ENCODE assay signal across 9 mouse cellular contexts in the genomic region with DNA sequence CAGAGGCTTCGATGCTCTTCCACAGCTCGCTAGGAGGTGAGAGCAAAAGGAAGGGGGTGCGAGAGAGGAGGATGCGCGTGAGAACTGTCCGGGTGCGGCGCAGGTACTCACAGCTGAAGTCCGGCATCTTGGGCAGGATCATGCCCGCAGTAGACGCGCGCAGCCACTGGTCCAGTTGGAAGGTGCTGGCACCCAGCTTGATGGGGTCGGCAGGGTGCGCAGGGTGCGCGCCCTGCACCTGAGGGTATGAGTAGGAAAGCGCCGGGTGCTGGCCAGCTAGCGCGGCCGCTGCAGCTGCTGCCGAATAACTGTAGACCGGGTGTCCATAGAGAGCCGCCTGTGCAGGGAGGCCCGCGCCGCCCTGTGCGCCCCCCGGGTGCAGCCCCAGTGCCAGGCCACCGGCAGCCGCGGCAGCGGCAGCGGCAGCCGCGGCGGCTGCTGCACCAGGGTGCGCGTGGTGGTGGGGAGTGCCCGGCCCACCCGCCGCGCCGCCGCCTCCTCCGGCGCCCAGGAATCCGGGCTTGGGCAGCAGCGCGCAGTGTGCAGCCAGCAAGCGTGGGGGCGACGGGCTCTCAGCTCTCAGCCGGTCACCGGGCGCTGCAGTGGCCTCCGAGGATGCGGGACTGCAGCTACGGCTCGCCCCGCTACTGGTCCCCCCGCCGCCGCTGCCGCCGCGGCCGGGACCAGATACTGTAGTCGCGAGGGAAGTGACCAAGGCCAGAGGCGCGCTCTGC. TPM values are rescaled to one million over a fixed set of nuclear protein-coding genes. Genes with fewer than 3 reads are reported as not detected.
DNase-seq lines count a peak whose midpoint lies in the region; ATAC-seq and TF ChIP-seq lines count a peak whose summit lies in the region.
"Had no signal": no experiment of that assay in that cellular context is flagged by ENCODE, and none has a peak within 500 bp of the region (broad histone marks: within the 10 kb centered on the region; RNA-seq: fewer than 3 reads in every experiment).

No protein-coding gene starts in this region.

- no peaks in the 10 kb centered on the region for H3K36me3 ChIP-seq in lung, embryonic 16.5 days (ENCODE audit: control insufficient read depth, insufficient read depth, low read length)
- no peaks in the 10 kb centered on the region for H3K36me3 ChIP-seq in forebrain, embryonic 15.5 days
- H3K36me3 ChIP-seq in limb, embryonic 13.5 days, result no peaks in the 10 kb centered on the region
- H3K36me3 ChIP-seq in stomach, embryonic 14.5 days (ENCODE audit: control insufficient read depth, insufficient read depth, low read length), result no peaks in the 10 kb centered on the region

- under 1% methylated on average over 63 of the region's 73 CpGs for WGBS in lung, embryonic 16.5 days
- 1% methylated on average over 72 of the region's 73 CpGs for WGBS in lung, adult 2 months
- under 1% methylated on average over 71 of the region's 73 CpGs for WGBS in forebrain, embryonic 15.5 days
- WGBS in limb, embryonic 13.5 days, result 1% methylated on average over 69 of the region's 73 CpGs
- 2% methylated on average over 64 of the region's 73 CpGs for WGBS in stomach, embryonic 14.5 days

- no peak overlapping the region for H3K27ac ChIP-seq in lung, embryonic 16.5 days (ENCODE audit: low read length)
- no peak overlapping the region for H3K27ac ChIP-seq in forebrain, embryonic 15.5 days (replicated peaks)
- no peak overlapping the region for H3K27ac ChIP-seq in limb, embryonic 13.5 days
- peak overlapping the region; percentile 33; the same call in 1 of the 2 replicates for H3K27ac ChIP-seq in stomach, embryonic 14.5 days (ENCODE audit: low read length)

- H3K9me3 ChIP-seq in lung, embryonic 16.5 days (ENCODE audit: control insufficient read depth, low read length), result no peaks in the 10 kb centered on the region
- H3K9me3 ChIP-seq in forebrain, embryonic 15.5 days, result no peaks in the 10 kb centered on the region
- H3K9me3 ChIP-seq in limb, embryonic 13.5 days, result no peaks in the 10 kb centered on the region
- no peaks in the 10 kb centered on the region for H3K9me3 ChIP-seq in stomach, embryonic 14.5 days (ENCODE audit: control insufficient read depth, low read depth, low read length)

- intact Hi-C loops in left cerebral cortex, postnatal 10 days (cut with DNase I), result loop anchor here (5.0 kb wide), 1 partner anchor 1355 kb away; no protein-coding TSS in a partner anchor

- no peak for DNase-seq in lung, adult 2 months
- DNase-seq in ovary, postnatal 14 days (ENCODE audit: low spot score), result no peak
- no peak for DNase-seq in cerebellum, postnatal 4 days (ENCODE audit: low spot score in 2 of 2)
- DNase-seq in left cerebral cortex, postnatal 10 days (ENCODE audit: extremely low spot score in 1 of 2, low spot score in 2 of 2), result no peak

- peak overlapping the region; percentile 68 for H3K4me2 ChIP-seq in lung, embryonic 16.5 days (ENCODE audit: low read depth, low read length)
- peak overlapping the region; percentile 46 for H3K4me2 ChIP-seq in forebrain, embryonic 15.5 days (replicated peaks)
- H3K4me2 ChIP-seq in limb, embryonic 13.5 days (replicated peaks), result peak overlapping the region; percentile 78
- H3K4me2 ChIP-seq in stomach, embryonic 14.5 days (replicated peaks; ENCODE audit: low read depth, low read length), result peak overlapping the region; percentile 53

- no peak for TF ChIP-seq CTCF in lung, adult 2 months (IDR thresholded peaks at IDR 0.05; ENCODE audit: insufficient read depth, low read length)

- H3K4me1 ChIP-seq in lung, embryonic 16.5 days (replicated peaks; ENCODE audit: control insufficient read depth, insufficient read depth, low read length), result peaks cover 12% of the 10 kb centered on the region
- H3K4me1 ChIP-seq in lung, adult 2 months (ENCODE audit: control insufficient read depth, insufficient read depth, low read length), result no peaks in the 10 kb centered on the region; the same call in none of the 2 replicates
- H3K4me1 ChIP-seq in forebrain, embryonic 15.5 days, result peaks cover 14% of the 10 kb centered on the region
- H3K4me1 ChIP-seq in limb, embryonic 13.5 days, result peaks cover 25% of the 10 kb centered on the region
- H3K4me1 ChIP-seq in stomach, embryonic 14.5 days (ENCODE audit: control insufficient read depth, insufficient read depth, low read length), result no peaks in the 10 kb centered on the region; the same call in 1 of the 2 replicates

- H3K27me3 ChIP-seq in lung, embryonic 16.5 days (ENCODE audit: control insufficient read depth, insufficient read depth, low read depth, low read length), result peaks cover 96% of the 10 kb centered on the region
- H3K27me3 ChIP-seq in forebrain, embryonic 15.5 days, result peaks cover 93% of the 10 kb centered on the region
- peaks cover 99% of the 10 kb centered on the region for H3K27me3 ChIP-seq in limb, embryonic 13.5 days
- H3K27me3 ChIP-seq in stomach, embryonic 14.5 days (ENCODE audit: control insufficient read depth, insufficient read depth, low read length), result peaks cover 49% of the 10 kb centered on the region

- no peak for TF ChIP-seq POLR2A in lung, adult 2 months (IDR thresholded peaks at IDR 0.05; ENCODE audit: borderline replicate concordance, extremely low read depth, low read depth, low read length)

- H3K4me3 ChIP-seq in lung, embryonic 16.5 days (ENCODE audit: low read length), result peak overlapping the region; percentile 43
- H3K4me3 ChIP-seq in lung, adult 2 months (replicated peaks; ENCODE audit: extremely low read depth, low read depth, low read length), result no peak overlapping the region
- peak overlapping the region; percentile 30 for H3K4me3 ChIP-seq in forebrain, embryonic 15.5 days
- H3K4me3 ChIP-seq in limb, embryonic 13.5 days, result peak overlapping the region; percentile 47
- H3K4me3 ChIP-seq in stomach, embryonic 14.5 days (ENCODE audit: low read depth, low read length), result peak overlapping the region; percentile 49

- peak overlapping the region; percentile 7; the same call in 1 of the 2 replicates for H3K9ac ChIP-seq in lung, embryonic 16.5 days (ENCODE audit: low read length)
- H3K9ac ChIP-seq in forebrain, embryonic 15.5 days (replicated peaks), result no peak overlapping the region
- H3K9ac ChIP-seq in limb, embryonic 13.5 days, result peak overlapping the region; percentile 31; the same call in 1 of the 2 replicates
- peak overlapping the region; percentile 53 for H3K9ac ChIP-seq in stomach, embryonic 14.5 days (replicated peaks; ENCODE audit: low read depth, low read length)

- ATAC-seq in lung, embryonic 16.5 days (ENCODE audit: low read depth), result peak; percentile 40; the same call in 1 of the 2 replicates
- peak; percentile 24; the same call in 1 of the 2 replicates for ATAC-seq in forebrain, embryonic 15.5 days (replicated peaks)
- no peak for ATAC-seq in limb, embryonic 13.5 days (ENCODE audit: low FRiP score, low read depth)
- ATAC-seq in stomach, embryonic 14.5 days (ENCODE audit: insufficient number of reproducible peaks, insufficient read depth, low FRiP score, low read depth), result no peak

RNA-seq across cellular contexts. Expression of gene Mnx1, which starts 0.6 kb away (rescaled TPM):
- polyA plus RNA-seq in lung, embryonic 16.5 days (2015; fragmentation: Nextera tagmentation; extraction: Ambion mirVana), result not detected in 2 replicates
- not detected in 2 replicates for polyA plus RNA-seq in lung, adult 2 months (2012; rRNA removed)
- not detected in 2 replicates for polyA plus RNA-seq in forebrain, embryonic 15.5 days (2015; fragmentation: Nextera tagmentation; extraction: Ambion mirVana)
- 0.08 and 0.18 TPM in 2 replicates for polyA plus RNA-seq in limb, embryonic 13.5 days (2015; fragmentation: Nextera tagmentation; extraction: Ambion mirVana)
- polyA plus RNA-seq in stomach, embryonic 14.5 days (2014; fragmentation: Nextera tagmentation; extraction: Ambion mirVana), result 3.0 and 4.8 TPM in 2 replicates
- total RNA-seq in left cerebral cortex, postnatal 10 days (2021), result not detected
- total RNA-seq: hematopoietic stem cell, adult 5-6 weeks had no signal

RNA-seq across cellular contexts. Expression of gene Nom1, which starts 43.2 kb away (rescaled TPM):
- polyA plus RNA-seq in lung, embryonic 16.5 days (2015; fragmentation: Nextera tagmentation; extraction: Ambion mirVana), result 24.7 and 25.0 TPM in 2 replicates
- polyA plus RNA-seq in lung, adult 2 months (2012; rRNA removed), result 2.8 and 7.1 TPM in 2 replicates
- polyA plus RNA-seq in forebrain, embryonic 15.5 days (2015; fragmentation: Nextera tagmentation; extraction: Ambion mirVana), result 20.5 and 20.6 TPM in 2 replicates
- 27.0 and 30.4 TPM in 2 replicates for polyA plus RNA-seq in limb, embryonic 13.5 days (2015; fragmentation: Nextera tagmentation; extraction: Ambion mirVana)
- 19.0 and 23.4 TPM in 2 replicates for polyA plus RNA-seq in stomach, embryonic 14.5 days (2014; fragmentation: Nextera tagmentation; extraction: Ambion mirVana)
- total RNA-seq in left cerebral cortex, postnatal 10 days (2021), result 10 to 100 TPM; 19.8 to 22.8 TPM

Comparison
In these comparisons a context has a peak if more than half of its experiments do, and no peak if none do; other contexts are left out.
1. ATAC-seq: peak in lung, embryonic 16.5 days (single experiment) and forebrain, embryonic 15.5 days (single experiment); none in limb, embryonic 13.5 days (single experiment) and stomach, embryonic 14.5 days (single experiment).
2. Peak in every context shown above with its lines, with median percentiles within 50 percentile points of each other: H3K4me2 ChIP-seq.